Mouse (Mus musculus): ENCODE results near the gene Cd9. TPM values are rescaled to one million over a fixed set of nuclear protein-coding genes. Genes with fewer than 3 reads are reported as not detected.

Gene Cd9
- polyA plus RNA-seq, 1 experiment, result 8.6 TPM

DNA sequence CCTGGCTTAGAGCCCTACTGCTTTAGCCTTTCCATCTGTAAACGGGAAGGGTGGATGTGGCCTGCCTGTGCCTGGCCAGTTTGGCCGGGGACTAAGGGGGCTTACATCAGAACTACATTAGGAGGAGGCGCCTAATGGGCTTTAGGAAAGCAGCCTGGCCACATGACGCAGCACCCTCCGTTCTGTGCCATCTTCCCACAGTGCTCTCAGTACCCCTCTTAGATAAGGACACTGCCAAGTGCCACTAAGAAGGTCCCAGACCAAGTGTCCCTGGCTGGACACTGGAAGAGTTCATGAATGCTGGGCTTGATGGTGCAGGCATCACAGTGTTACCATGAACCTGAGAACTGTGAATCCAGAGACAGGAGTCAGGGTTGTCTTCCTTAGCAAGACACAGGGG, 20.7 kb downstream of the Cd9 start:
- Histone ChIP-seq H3K27me3 (ENCODE audit: control insufficient read depth, insufficient read depth, low read length) (no peaks in the 10 kb centered on the region), H3K36me3 (ENCODE audit: control insufficient read depth, insufficient read depth, low read length) (no peaks in the 10 kb centered on the region), H3K4me3 (ENCODE audit: control insufficient read depth, low read depth, low read length) (no peak overlapping the region), H3K4me1 (ENCODE audit: control insufficient read depth, insufficient read depth, low read length) (no peaks in the 10 kb centered on the region), H3K27ac (ENCODE audit: control insufficient read depth, insufficient read depth, low read depth, low read length) (no peak overlapping the region)
- TF ChIP-seq POLR2A (IDR thresholded peaks at IDR 0.05; ENCODE audit: control insufficient read depth, low read depth, low read length) (no peak), CTCF (IDR thresholded peaks at IDR 0.05; ENCODE audit: control insufficient read depth, insufficient read depth, insufficient replicate concordance, low read depth, low read length) (no peak)

DNA sequence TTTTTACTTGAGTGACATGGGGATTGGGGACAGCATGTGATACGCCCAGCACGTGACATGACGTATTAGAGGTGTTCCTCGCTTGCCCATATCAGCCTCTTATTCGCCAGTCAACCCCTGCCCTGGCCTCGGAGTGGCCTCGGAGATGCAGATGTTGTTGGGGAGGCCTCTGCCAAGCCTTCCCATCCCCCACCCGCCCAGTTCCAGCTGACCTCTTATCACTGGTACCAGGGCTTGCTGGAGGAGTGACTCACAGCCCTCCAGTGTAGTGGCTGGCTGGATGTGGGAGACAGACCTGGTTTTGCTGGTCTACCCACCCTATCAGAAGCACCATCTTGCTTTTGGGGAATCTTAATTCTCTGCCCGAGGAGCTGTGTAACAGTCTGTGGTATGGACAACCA, 21.3 kb downstream of the Cd9 start:
- no peaks in the 10 kb centered on the region for H3K36me3 ChIP-seq (ENCODE audit: control insufficient read depth, insufficient read depth, low read length)
- no peak for TF ChIP-seq POLR2A (IDR thresholded peaks at IDR 0.05; ENCODE audit: control insufficient read depth, low read depth, low read length)
- TF ChIP-seq CTCF (IDR thresholded peaks at IDR 0.05; ENCODE audit: control insufficient read depth, insufficient read depth, insufficient replicate concordance, low read depth, low read length), result no peak
- no peak overlapping the region for H3K27ac ChIP-seq (ENCODE audit: control insufficient read depth, insufficient read depth, low read depth, low read length)
- H3K4me3 ChIP-seq (ENCODE audit: control insufficient read depth, low read depth, low read length), result no peak overlapping the region
- H3K4me1 ChIP-seq (ENCODE audit: control insufficient read depth, insufficient read depth, low read length), result no peaks in the 10 kb centered on the region
- no peaks in the 10 kb centered on the region for H3K27me3 ChIP-seq (ENCODE audit: control insufficient read depth, insufficient read depth, low read length)

DNA sequence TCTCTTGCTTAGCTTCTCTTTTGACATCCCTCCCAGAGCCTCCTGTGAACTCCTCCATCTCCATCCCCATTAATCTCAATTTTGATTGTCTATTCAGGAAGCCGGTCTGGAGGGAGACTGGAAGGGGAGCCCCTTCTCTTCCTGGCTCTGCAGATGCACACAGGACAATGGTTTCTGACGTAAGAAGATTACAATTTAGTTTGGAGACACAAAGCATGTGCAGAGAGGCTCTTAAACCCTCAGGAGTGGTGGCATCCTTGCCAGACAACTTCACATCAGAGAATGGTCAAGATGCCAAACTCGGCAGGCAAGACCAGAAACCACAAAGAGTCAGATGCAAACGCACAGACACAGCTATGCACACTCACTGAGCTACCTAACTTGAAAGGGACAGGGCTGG, 22.7 kb downstream of the Cd9 start:
- Histone ChIP-seq H3K4me3 (ENCODE audit: control insufficient read depth, low read depth, low read length) (no peak overlapping the region), H3K27ac (ENCODE audit: control insufficient read depth, insufficient read depth, low read depth, low read length) (no peak overlapping the region)

DNA sequence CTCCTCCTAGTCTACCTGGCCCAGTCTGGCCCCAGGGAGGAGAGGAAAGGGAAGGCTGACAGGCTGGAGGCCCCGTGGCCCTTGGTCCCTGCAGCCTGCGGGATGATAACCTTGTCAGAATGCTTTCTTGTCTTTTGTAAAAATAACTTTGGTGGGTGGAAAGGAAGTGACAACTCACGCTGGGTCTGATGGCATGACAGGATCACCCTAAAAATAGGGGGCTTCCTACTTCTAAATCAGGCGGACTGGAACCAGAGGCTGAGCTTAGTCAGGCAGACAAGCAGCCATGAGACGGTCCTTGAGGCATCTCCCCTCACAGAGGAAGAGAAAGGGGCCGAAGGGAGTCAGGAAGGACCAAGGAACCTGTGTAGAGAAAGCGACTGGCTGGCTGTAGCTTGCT, 23.3 kb downstream of the Cd9 start:
- no peak for TF ChIP-seq CTCF (IDR thresholded peaks at IDR 0.05; ENCODE audit: control insufficient read depth, insufficient read depth, insufficient replicate concordance, low read depth, low read length)
- no peak for TF ChIP-seq POLR2A (IDR thresholded peaks at IDR 0.05; ENCODE audit: control insufficient read depth, low read depth, low read length)
- H3K36me3 ChIP-seq (ENCODE audit: control insufficient read depth, insufficient read depth, low read length), result no peaks in the 10 kb centered on the region
- H3K4me1 ChIP-seq (ENCODE audit: control insufficient read depth, insufficient read depth, low read length), result no peaks in the 10 kb centered on the region
- H3K27me3 ChIP-seq (ENCODE audit: control insufficient read depth, insufficient read depth, low read length), result no peaks in the 10 kb centered on the region
- no peak overlapping the region for H3K27ac ChIP-seq (ENCODE audit: control insufficient read depth, insufficient read depth, low read depth, low read length)
- no peak overlapping the region for H3K4me3 ChIP-seq (ENCODE audit: control insufficient read depth, low read depth, low read length)

More for the DNA sequence above, 22.7 kb downstream of the Cd9 start:
- no peaks in the 10 kb centered on the region for H3K4me1 ChIP-seq (ENCODE audit: control insufficient read depth, insufficient read depth, low read length)
- no peak for TF ChIP-seq CTCF (IDR thresholded peaks at IDR 0.05; ENCODE audit: control insufficient read depth, insufficient read depth, insufficient replicate concordance, low read depth, low read length)
- TF ChIP-seq POLR2A (IDR thresholded peaks at IDR 0.05; ENCODE audit: control insufficient read depth, low read depth, low read length), result no peak
- no peaks in the 10 kb centered on the region for H3K27me3 ChIP-seq (ENCODE audit: control insufficient read depth, insufficient read depth, low read length)
- no peaks in the 10 kb centered on the region for H3K36me3 ChIP-seq (ENCODE audit: control insufficient read depth, insufficient read depth, low read length)

DNA sequence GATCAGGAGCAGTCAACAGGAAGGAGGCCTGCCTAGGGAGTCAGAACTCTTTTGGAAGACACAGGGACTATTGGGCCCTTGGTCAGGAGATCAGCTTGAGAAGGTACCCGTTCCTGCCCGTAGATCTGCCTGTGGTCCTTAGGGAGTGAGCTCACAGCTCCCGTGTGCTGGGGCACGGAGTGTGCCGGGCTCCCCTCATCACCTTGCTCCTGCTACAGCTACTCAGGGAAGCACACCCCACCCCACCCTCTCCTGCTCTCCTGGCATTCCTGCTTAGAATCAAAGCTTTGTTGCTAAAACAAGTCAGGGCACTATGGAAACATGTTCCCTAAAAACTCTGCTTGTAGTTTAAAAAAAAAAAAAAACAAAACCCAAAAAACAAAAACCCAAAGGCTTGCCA, 24.0 kb downstream of the Cd9 start:
- no peak overlapping the region for H3K27ac ChIP-seq (ENCODE audit: control insufficient read depth, insufficient read depth, low read depth, low read length)
- H3K4me1 ChIP-seq (ENCODE audit: control insufficient read depth, insufficient read depth, low read length), result no peaks in the 10 kb centered on the region
- TF ChIP-seq CTCF (IDR thresholded peaks at IDR 0.05; ENCODE audit: control insufficient read depth, insufficient read depth, insufficient replicate concordance, low read depth, low read length) (no peak), POLR2A (IDR thresholded peaks at IDR 0.05; ENCODE audit: control insufficient read depth, low read depth, low read length) (no peak)
- no peaks in the 10 kb centered on the region for H3K27me3 ChIP-seq (ENCODE audit: control insufficient read depth, insufficient read depth, low read length)
- no peak overlapping the region for H3K4me3 ChIP-seq (ENCODE audit: control insufficient read depth, low read depth, low read length)
- no peaks in the 10 kb centered on the region for H3K36me3 ChIP-seq (ENCODE audit: control insufficient read depth, insufficient read depth, low read length)

DNA sequence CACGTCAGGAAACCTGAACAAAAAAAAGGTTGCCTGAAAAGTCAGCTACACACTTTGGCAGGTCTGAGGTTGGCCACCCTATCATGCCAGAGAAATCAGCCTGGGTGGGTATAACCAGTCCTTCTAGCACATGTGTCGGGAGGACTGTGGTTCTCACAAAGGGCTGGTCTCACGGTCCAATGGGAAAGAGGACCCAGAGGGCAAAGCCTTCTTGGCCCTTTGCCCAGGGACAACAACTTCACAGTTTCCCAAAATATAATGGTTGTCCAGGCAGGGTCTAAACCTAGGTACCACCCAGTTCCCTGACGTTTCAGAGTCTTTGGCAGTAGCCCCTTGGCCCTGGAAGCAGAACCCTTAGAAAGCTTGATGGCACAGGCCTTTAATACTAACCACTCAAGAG, 25.4 kb downstream of the Cd9 start:
- Histone ChIP-seq H3K27me3 (ENCODE audit: control insufficient read depth, insufficient read depth, low read length) (no peaks in the 10 kb centered on the region), H3K27ac (ENCODE audit: control insufficient read depth, insufficient read depth, low read depth, low read length) (no peak overlapping the region), H3K36me3 (ENCODE audit: control insufficient read depth, insufficient read depth, low read length) (no peaks in the 10 kb centered on the region), H3K4me1 (ENCODE audit: control insufficient read depth, insufficient read depth, low read length) (no peaks in the 10 kb centered on the region; the same call in 1 of the 2 replicates), H3K4me3 (ENCODE audit: control insufficient read depth, low read depth, low read length) (no peak overlapping the region)
- no peak for TF ChIP-seq POLR2A (IDR thresholded peaks at IDR 0.05; ENCODE audit: control insufficient read depth, low read depth, low read length)

DNA sequence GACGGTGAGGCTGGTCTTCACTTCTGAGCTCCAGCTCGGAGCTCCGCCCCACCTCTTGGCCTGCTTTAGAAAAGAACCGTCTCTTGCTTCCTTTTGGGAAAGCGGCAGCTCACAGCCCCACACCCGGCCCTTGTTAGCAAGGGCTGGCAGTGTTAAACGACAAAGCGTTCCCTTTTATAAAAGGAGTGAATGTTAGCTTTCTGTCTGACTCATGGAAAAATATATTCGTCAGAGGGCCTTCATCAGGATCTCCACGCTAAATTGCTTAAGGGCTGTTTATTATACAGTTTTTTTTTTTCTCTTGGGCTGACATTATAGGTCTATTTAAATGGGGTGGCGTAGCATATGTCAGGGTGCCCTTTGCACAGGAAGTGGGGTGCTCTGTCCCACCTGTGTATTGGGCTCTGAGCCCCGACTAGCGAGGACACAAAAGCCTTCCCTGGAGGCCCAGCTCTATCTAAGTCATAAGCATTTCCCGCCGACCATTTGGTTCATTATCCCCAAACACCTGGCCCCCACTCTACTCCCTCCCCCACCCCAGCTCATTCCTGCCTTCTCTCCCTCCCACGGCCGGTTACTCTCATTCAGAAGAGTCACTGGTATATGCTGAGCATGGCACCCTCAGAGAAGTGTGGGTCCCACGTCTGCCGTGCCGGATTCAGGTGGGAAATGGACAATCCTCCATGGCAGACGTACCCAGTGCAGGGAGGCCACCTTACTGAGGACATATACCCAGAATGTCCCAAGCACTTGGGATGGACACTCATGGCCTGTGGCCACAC, 26.2 kb downstream of the Cd9 start:
- Histone ChIP-seq H3K27ac (ENCODE audit: control insufficient read depth, insufficient read depth, low read depth, low read length) (no peak overlapping the region), H3K4me1 (ENCODE audit: control insufficient read depth, insufficient read depth, low read length) (no peaks in the 10 kb centered on the region; the same call in 1 of the 2 replicates), H3K4me3 (ENCODE audit: control insufficient read depth, low read depth, low read length) (no peak overlapping the region), H3K36me3 (ENCODE audit: control insufficient read depth, insufficient read depth, low read length) (no peaks in the 10 kb centered on the region), H3K27me3 (ENCODE audit: control insufficient read depth, insufficient read depth, low read length) (no peaks in the 10 kb centered on the region)
- TF ChIP-seq POLR2A (IDR thresholded peaks at IDR 0.05; ENCODE audit: control insufficient read depth, low read depth, low read length) (no peak), CTCF (IDR thresholded peaks at IDR 0.05; ENCODE audit: control insufficient read depth, insufficient read depth, insufficient replicate concordance, low read depth, low read length) (no peak)

Data from testis, adult 2 months (tissue).